Mouse (Mus musculus): ENCODE results near the gene Igsf3.
"Not testable (repeated sequence)": the region's sequence is repeated elsewhere in the genome, so short reads cannot be mapped to it uniquely, and the experiment has no call there.

Igsf3 gene

GRCm38 (mm10) chr3:101404620-101405415 is 27.9 kb downstream of the Igsf3 start:
- DNase-seq (ENCODE audit: low spot score in 2 of 2): no peak

GRCm38 (mm10) chr3:101405495-101405894 is 28.6 kb downstream of the Igsf3 start:
- DNase-seq (ENCODE audit: low spot score in 2 of 2): no peak

GRCm38 (mm10) chr3:101406097-101406496 is 29.2 kb downstream of the Igsf3 start:
- no peak for DNase-seq (ENCODE audit: low spot score in 2 of 2)

- DNase-seq (ENCODE audit: low spot score in 2 of 2): peak; percentile 24 to 33
Measured at GRCm38 (mm10) chr3:101407568-101407967, 30.7 kb downstream of the Igsf3 start.

- DNase-seq (ENCODE audit: low spot score in 2 of 2): no peak
Measured at GRCm38 (mm10) chr3:101408953-101409750, 32.3 kb downstream of the Igsf3 start.

- no peak for DNase-seq (ENCODE audit: low spot score in 2 of 2)
Measured at GRCm38 (mm10) chr3:101410202-101410601, 33.3 kb downstream of the Igsf3 start.

GRCm38 (mm10) chr3:101410745-101411144 is 33.9 kb downstream of the Igsf3 start:
- DNase-seq (ENCODE audit: low spot score in 2 of 2): no peak

- DNase-seq (ENCODE audit: low spot score in 2 of 2): no peak
Measured at GRCm38 (mm10) chr3:101411626-101412025, 34.7 kb downstream of the Igsf3 start.

GRCm38 (mm10) chr3:101412115-101412514 is 35.2 kb downstream of the Igsf3 start:
- no peak for DNase-seq (ENCODE audit: low spot score in 2 of 2)

GRCm38 (mm10) chr3:101413013-101413412 is 36.1 kb downstream of the Igsf3 start:
- DNase-seq (ENCODE audit: low spot score in 2 of 2): not testable (repeated sequence)

- no peak for DNase-seq (ENCODE audit: low spot score in 2 of 2)
Measured at GRCm38 (mm10) chr3:101418740-101419652, 42.1 kb downstream of the Igsf3 start.

GRCm38 (mm10) chr3:101419653-101419994 is 42.7 kb downstream of the Igsf3 start:
- DNase-seq (ENCODE audit: low spot score in 2 of 2): no peak

- no peak for DNase-seq (ENCODE audit: low spot score in 2 of 2)
Measured at GRCm38 (mm10) chr3:101423188-101423587, 46.3 kb downstream of the Igsf3 start.

GRCm38 (mm10) chr3:101424295-101424885 is 47.5 kb downstream of the Igsf3 start:
- no peak for DNase-seq (ENCODE audit: low spot score in 2 of 2)

- no peak for DNase-seq (ENCODE audit: low spot score in 2 of 2)
Measured at GRCm38 (mm10) chr3:101429982-101430754, 53.3 kb downstream of the Igsf3 start.

GRCm38 (mm10) chr3:101430755-101431115 is 53.9 kb downstream of the Igsf3 start:
- no peak for DNase-seq (ENCODE audit: low spot score in 2 of 2)

- DNase-seq (ENCODE audit: low spot score in 2 of 2): no peak
Measured at GRCm38 (mm10) chr3:101435672-101436071, 58.8 kb downstream of the Igsf3 start.

- no peak for DNase-seq (ENCODE audit: low spot score in 2 of 2)
Measured at GRCm38 (mm10) chr3:101436469-101436868, 59.6 kb downstream of the Igsf3 start.

GRCm38 (mm10) chr3:101437021-101437563 is 60.2 kb downstream of the Igsf3 start:
- no peak for DNase-seq (ENCODE audit: low spot score in 2 of 2)

GRCm38 (mm10) chr3:101443265-101443881 is 66.5 kb downstream of the Igsf3 start:
- DNase-seq (ENCODE audit: low spot score in 2 of 2): no peak
